Mouse (Mus musculus) brain, embryonic 14.5 days (tissue): ENCODE results near the gene Ppp1r3f.

Source experiments
- CTCF ChIP-seq: fragments of 200-500 bp; IDR thresholded peaks from 2 replicates; pipeline ENCODE4 v1.5.1; 2012; ENCODE audit warnings: inconsistent platforms, mild to moderate bottlenecking, moderate library complexity, borderline replicate concordance; ENCODE audit not compliant: insufficient read depth, insufficient read length; ENCODE audit errors: extremely low read depth
- POLR2A ChIP-seq: fragments of 200-500 bp; IDR thresholded peaks from 2 replicates; pipeline ENCODE4 v1.6.1; 2012; ENCODE audit warnings: mild to moderate bottlenecking, inconsistent platforms, borderline replicate concordance; ENCODE audit not compliant: poor library complexity, insufficient read depth, insufficient read length, severe bottlenecking; ENCODE audit errors: extremely low read depth

- TF ChIP-seq CTCF (no peak), POLR2A (no peak)
These were observed 32.7 kb upstream of the Ppp1r3f start, which contains the start of gene Cacna1f for GRCm38 (mm10) chrX:7606783-7607182.
